Mouse (Mus musculus): Measurements from ENCODE around the gene Minos1.

Minos1 gene

DNA sequence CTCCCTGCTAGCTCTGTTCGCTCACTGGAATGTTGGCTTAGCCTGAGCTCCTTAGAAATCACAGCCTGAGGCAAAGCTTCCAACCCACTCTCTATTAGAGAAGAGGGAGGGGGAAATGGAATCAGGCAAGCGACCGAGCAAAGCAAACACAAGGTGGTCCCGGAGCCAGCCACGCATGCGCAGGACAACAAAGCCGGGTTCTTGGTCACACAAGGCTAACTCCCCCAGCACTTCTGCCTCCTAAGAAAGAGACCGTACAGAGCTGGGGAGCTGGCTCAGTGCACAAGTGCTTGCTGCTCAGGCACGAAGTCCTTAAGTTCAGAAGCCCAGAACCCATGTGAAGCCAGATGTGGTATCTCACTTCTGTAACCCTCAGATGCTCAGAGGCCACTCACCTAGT, 12.1 kb upstream of the Minos1 start:
- peak; percentile 63 for DNase-seq

DNA sequence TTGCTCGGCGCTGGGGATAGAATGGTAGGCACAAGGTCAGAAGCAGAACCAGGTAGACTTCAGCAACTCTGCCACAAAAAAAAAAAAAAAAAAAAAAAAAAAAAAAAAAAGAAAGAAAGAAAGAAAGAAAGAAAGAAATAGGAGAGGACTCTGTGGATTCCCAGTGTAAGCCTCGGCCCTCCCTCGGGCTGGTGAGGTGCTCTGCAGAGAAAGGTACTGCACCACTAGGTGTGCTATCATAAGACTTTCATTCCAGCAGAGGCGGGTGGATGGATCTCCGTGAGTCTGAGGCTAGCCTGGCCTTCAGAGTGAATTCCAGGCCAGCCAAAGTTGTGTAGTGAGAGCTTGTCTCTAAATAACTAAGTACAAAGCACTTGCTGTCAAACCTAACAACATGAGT, 10.9 kb upstream of the Minos1 start:
- DNase-seq = peak; percentile 16

DNA sequence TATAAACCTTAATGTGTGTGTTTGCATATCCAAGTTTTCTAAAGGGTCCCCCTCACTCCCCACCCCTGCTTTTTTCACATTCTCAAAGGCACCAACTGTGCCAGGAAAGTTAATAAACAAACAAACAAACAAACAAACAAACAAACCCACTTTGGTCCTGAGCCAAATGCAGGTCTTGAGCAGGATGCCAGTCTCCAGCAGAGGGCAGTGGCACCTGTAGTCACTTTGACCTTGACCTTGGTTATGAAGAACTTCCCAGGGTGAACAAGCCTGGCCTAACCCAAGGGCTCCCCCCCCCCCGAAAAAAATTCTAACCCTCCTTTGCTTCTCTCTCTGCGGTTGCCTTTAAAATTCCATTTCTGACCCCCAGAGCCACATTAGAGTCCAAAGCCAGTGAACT, 9.4 kb upstream of the Minos1 start:
- DNase-seq = no peak

DNA sequence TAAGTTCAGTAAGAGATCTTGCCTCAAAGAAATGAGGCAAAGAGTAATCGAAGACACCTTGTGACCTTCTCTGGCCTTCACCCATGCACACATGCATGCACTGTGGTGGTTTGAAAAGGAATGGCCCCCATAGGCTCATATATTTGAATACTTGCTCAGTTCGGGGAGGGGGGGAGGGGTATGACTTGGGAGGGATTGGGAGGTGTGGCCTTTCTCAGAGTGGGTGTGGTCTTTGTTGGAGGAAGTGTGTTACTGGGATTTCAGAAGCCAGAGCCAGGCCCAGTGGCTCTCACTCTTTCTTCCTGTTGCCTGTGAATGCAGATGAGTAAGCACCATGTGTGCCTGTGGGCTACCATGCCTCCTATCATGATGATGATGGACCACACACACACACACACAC, 5.1 kb upstream of the Minos1 start:
- no peak for DNase-seq

DNA sequence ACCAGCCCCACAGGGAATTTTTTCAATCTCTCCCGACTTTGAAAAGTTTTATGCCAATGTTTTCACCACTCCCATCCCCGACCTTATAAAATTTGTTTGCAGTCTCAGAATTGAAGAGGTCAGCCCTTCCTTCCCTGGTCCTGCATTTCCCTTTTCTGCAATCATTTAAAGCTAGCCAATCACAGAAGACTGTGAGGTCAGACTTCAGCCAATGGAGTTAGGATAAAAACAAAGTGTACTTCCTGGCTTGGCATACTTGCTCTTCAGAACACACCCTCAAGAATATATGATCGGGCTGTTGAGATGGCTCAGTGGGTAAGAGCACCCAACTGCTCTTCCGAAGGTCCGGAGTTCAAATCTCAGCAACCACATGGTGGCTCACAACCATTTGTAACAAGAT, 2.2 kb upstream of the Minos1 start:
- no peak for DNase-seq

DNA sequence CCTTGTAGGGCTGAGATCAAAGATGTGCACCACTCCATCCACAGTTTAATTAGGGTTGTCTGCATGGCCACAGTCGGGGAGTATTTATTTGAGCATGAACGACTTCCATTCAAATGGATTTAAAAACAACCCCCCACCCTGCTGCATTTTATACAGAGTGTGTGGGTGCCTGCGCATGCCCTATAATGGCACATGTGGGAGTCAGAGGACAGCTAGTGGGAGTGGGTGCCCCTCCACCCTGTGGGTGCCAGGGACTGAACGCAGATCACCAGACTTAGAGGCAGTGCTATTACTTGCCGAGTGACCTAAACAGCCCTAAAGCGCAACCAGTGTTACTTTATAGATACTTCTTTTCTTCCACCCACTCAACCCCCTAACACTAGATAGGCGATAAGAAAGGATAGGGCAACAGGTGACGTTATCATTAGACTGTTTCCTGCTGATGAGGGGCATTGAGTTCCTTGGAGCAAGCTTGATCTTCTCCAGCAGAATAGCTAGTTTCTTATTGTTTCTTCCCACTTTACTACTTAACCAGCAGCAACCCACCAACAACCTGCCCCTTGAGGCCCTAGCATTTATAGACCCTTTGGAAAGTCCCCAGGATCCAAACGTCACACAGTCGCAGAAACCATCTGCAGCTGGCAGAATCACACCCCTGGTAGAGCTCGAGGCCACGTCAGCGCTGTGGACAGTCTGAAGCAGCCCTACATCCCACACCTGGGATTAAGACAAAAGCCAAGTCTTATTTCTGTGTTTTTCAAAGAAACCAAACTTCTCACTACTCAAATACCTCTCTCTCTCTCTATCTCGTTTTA, 1.2 kb upstream of the Minos1 start:
- no peak for DNase-seq

DNA sequence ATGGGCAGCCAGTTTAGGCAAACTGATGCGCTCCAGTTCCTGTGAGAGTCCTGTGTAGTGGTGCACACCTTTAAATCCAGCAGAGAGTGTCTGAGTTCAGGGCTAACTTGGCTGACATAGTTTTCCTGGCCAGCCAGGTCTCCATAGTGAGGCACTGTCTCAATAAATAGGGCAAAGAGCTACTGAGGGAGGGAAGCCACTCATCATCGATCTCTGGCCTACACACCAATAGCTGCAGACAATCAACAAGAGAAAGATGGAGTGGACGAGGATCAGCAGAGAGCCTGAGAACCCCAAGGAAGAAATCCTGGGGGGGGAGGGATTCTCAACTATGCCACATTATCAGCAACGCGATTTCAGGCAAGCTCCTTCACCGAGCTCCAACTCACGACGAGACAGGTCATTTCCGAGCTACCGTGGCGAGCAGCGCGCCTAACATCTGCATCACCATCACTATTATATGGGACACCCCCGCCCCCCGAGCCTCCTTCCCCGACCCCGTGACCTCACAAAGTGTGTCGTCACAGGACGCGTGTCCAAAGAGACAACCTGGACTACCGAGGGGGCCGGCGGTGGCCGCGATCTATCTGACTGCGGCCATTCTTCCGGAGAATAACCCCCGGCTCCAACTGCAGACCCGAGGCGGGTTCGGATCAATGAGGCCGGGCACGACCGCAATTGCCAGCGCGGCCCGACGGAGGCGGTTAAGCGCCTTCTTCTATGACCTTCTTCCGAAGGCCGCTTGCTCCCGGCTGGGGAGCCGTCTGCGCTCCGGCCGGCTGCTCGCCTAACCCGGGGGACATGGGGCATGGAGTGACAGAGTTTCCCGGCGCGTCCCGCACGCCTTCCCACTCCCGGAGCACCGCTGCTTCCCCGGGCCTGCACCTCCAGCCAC, 860 bp downstream of the Minos1 start:
- peak; percentile 66 for DNase-seq

DNA sequence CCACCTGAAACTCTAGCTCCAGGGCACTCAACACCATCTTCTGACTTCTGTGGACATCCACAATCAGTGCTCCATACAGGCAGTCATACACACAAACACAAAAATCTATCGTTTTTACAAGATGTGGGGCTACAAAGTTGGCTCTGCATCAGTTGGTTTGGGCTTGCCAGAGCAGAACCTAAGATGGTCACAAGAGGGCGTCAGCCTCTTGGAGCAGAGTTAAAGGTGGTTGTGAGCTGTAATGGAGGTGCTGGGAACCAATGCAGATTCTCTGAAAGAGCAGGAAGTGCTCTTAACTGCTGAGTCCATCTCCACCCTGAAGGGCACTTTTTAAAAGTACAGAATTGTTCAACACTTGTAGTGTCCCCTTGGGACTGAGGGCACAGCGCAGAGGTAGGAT, 4.4 kb downstream of the Minos1 start:
- no peak for DNase-seq

DNA sequence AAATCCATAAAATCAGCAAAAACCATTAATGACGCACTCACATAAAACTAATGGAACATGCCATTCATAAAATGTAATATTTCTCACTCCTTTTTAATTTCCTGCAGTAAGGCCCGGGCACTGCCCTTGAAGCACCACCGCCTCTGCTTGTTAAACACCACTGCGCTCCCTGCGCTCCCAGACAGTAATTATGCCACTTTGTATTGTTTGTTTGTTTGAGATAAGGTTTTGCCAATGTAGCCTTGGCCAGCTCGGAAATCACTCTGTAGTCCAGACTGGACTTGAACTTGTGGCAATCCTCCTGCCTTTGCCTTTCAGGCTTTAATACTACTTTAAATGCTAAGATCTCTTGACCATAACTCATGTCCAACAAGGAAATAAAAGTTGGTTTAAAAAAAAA, 6.0 kb downstream of the Minos1 start:
- no peak for DNase-seq

DNA sequence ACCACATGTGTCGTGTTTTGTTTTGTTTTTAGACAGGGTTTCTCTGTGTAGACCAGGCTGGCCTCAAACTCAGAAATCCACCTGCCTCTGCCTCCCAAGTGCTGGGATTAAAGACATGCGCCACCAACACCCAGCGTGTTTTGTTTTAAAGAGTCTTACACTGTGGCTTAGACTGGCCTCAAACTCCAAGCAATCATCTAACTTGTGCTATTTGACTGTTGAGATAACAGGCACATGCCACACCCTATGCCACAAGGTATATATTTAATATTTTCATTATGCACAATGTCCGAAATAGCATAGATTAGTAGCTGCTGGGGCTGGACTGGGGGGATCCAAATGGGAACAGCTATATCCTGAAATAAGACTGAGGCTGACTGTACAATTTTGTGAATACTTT, 8.4 kb downstream of the Minos1 start:
- DNase-seq = no peak

DNA sequence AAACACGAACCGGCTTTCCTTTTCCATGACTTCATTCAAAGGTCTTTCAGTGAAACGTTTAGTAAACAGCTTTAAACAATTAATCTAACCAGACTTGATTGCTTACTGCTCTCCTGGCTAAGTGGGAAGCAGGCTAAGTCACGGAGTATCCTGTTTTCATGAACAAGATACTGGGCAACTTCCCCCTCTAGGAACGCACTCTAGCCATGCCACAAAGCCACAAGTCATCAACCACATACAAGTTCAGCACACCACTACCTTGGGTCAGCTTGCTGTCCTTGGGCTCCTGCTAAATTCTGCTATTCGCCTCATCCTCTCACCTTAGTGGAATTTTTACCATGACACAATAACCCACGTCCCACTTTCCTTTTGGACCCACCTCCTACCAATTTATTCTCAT, 9.9 kb downstream of the Minos1 start:
- DNase-seq = no peak

DNA sequence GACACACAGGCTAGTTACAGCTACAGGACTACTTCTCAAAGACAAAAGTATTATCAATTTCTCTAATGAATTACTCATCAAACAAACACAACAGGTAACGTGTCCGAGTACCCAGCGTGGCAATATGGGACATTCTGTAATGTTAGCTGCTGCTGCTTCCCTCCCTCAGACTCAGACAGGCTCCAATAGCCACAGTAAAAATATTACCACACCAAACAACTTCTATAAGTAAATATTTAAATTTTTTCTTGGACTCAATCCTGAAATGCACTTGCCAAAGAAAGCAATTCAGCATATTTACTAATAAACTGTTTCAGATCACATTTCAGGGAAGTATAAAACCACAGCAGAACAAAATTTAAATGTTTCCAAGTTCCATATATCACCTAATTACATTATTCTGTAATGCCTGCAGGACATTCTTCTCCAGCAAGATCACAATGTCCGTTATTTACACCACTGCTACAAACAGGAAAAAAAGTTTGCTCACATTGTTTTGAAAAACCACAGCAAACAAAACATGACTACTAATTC, 10.6 kb downstream of the Minos1 start:
- DNase-seq = no peak

DNA sequence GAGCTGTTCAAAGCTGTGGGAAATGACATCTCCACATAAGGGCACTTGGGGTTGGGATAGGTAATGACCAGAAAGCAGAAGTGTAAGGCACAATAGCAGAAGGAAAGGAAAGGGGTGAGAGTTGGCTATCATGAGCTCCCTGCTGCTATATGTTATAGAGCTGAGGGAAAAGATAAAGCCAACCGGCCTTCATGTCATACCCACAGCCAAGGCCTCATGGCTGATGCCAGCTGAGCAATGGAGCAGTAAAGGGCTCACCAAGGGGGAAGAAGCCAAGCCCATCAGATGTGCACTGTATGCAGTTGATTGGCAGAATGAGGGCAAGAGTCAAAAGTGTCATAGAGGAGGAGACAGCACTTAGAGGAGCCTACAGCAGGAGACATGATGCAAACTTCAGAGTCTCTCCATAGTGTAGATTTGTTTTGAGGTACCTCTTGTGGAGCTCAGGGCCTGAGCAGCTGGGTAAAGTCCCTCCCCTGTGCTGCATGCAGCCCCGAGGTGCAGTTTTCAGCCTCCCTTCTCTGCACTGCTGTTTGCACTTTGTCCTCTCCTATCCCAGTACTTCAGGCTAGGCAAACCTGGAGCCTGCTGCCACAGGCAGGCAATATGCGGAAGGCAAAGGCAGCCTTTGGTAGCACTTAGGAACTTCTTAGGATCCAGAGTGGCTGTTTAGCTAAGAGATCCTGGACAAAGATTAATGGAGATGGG, 14.4 kb downstream of the Minos1 start:
- peak; percentile 77 for DNase-seq

DNA sequence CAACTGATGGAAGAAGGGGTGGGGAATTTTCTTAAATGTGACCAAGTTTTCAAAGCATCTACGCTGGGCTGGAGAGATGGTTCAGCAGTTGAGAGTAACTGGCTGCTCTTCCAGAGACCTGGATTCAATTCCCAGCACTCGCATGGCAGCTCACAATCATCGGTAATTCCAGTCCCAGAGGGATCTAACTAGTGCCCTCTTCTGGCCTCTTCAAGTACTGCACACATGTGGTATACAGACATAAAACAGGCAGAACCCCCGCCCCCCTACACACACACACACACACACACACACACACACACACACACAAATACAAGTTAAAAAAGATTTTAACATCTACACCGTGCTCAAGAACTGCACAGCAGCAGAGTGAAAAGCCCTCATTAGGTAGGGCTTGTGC, 15.2 kb downstream of the Minos1 start:
- DNase-seq = peak; percentile 50

DNA sequence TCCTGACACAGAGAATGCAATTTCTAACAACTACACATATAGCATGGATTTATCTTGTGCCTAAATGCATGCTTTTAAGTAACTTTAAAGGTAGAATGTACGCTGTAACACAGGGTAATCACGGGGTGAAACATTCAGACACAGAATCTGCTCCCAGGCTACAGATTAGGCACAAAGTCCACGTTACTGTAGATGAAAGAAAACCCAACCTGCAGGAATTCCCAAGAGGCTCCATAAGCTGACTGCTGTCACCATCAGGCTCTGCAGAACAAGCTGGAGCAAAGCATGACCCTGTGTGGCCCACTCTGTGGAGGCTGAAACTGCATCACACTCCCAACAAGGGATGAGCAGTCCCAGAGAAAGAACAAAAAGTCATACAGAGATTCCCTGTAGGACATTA, 18.4 kb downstream of the Minos1 start:
- no peak for DNase-seq

DNA sequence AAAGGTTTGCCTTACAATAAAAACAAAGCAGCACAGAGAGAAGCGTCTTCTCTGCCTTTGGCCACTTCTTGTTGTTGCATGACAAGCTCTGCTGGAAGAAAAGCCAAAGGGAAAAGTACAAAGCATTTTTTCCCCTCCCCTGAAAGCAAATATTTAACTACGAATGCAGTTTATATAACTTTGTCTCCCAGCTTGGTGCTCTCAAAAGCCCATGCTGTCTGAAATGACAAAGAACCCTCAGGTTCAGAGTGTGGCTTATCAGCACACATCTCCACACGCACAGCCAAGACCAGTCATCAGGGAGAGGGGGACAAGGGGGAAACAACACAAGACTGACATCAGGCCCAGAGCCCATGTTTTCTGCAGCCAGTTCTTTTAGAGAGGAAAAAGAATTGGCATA, 19.5 kb downstream of the Minos1 start:
- DNase-seq = no peak

DNA sequence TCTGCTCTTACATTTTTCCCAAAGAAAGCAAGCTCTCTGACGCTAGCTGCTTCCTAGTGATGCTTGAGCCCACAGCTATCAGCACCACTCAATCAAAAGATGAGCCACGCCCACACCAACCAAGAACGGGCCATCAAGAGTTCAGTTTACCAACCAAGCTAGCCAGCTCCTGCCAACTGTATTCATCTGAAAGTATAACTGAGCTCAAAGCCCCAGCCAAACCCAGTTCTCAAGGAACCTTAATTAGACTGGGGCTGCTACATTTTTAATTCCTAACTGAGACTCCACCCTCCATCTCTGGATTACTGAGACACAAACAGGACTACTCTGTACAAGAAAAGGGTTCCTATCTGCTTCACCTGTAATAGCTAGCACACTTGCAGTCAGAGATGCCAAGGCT, 20.1 kb downstream of the Minos1 start:
- DNase-seq = no peak

DNA sequence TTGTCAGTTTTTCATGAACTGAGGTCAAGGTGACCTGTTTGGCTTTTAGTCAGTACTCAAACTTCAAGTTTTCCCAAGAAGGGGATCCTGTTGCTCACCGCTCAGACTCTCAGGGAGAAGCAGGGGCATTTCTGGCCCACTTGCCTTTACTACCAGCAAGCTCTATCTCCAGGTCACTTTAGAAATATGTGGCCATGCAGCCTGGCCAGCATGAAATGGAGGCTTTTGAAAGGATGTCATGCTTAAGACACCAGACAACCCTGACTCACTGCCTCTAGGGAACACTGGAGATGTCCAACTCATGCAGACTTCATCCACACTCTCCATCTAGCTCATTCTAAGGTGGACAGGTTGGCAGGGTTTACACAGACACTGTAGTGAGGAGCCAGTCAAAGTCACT, 25.5 kb downstream of the Minos1 start:
- DNase-seq = no peak

DNA sequence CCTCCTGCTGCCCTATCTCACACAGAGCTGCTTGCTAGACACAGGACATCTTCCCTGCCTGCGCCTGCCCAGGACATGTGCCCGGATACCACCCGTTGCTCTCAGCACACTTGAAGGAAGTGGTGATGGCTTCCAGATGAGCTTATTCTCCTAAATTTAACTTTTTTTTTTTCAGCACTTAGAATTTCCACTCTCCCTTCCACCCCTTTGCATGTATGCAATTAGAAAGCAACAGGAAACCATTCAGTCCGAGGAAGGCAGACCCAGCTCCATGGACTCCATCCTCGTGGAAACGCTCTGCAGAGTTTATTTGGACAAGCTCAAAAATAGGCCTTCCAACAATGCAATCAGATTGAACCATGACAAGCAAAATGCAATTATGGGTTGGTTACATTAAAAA, 29.4 kb downstream of the Minos1 start:
- no peak for DNase-seq

DNA sequence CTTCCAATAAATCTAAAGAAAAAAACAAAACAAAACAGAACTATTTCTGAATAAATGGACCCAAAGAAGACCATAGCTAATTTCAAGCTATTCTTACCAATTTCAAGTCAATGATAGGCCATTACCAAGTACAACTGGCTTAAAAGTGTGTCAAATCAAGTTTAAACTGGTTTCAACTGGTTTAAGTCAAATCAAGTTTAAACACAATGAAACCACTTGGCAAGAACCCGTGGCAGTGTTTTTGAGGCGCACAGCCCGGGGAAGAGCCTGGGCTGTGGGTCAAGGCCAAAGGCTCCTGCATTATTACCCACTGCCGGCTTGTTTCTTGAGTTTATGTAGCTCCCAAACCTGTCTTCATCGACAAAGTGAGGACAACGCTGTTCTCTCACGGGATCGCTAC, 30.6 kb downstream of the Minos1 start:
- DNase-seq = no peak

DNA sequence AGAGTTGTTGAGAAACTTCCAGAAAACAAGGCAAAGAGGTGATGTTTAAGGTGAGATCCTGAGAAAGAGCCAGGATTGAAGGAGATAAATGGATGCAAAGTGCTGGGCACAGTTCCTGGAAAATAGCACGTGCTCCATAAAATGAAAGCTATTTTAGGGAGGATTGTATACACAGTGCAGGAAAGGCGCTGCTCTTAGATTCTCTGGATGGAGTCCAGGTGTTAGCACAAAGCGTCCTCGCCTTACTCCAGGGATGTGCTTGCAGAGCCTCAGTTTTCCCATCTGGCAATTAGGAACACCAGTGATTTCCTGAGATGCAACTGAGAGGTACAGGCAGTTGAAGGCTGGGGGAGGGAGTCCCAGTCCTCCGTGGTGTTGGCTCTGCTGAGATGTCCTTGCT, 34.7 kb downstream of the Minos1 start:
- DNase-seq = no peak

DNA sequence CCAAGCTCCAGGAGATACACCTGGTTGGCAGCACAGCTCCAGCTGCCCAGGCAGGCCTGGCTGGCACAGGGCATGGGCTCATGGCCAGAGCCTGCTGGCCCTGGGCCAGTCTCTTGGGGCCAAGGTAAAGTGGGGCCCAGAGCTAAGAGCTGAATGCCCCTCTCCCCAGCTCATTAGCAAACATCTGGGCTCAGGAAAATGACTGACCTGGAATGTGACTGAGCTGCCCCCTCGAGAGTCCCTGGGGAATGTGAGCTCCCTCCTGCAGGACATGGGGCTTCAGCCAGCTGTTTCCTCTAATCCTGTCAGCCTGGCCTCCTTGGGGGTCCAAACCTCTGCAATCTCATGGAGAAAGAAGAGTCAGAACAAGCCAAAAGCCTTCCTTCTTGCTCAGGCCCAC, 35.5 kb downstream of the Minos1 start:
- DNase-seq = no peak

DNA sequence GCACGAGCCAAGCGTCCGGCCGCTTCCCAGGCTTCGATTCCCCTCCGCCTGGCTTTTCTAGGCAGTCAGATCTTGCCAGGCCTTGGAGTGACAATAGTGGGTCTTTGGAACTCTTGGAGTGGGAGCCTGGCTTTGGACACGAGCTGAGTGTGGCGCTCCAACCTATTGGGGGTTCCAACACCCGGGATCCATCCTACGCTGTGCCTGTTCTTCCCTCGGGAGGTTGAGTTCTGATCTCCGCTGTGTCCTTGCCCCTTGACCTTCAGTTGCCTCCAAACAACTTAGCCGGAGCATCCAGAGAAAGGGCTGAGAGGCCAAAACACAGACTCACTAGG, 37.8 kb downstream of the Minos1 start:
- no peak for DNase-seq

Data from retina, postnatal 1 day (tissue).